Mouse (Mus musculus): ENCODE measurements around the gene Ntng1. TPM values are rescaled to one million over a fixed set of nuclear protein-coding genes. Genes with fewer than 3 reads are reported as not detected.

Ntng1 gene
- polyA plus RNA-seq, 1 experiment: 0.28 TPM

GRCm38 (mm10) chr3:110055433-110055832 is 88.4 kb downstream of the Ntng1 start:
- DNase-seq (ENCODE audit: low read depth): no peak

GRCm38 (mm10) chr3:110054125-110054524 is 89.7 kb downstream of the Ntng1 start:
- no peak for DNase-seq (ENCODE audit: low read depth)

GRCm38 (mm10) chr3:110048152-110048551 is 95.7 kb downstream of the Ntng1 start:
- DNase-seq (ENCODE audit: low read depth): no peak

- DNase-seq (ENCODE audit: low read depth): no peak
These were observed 97.1 kb downstream of the Ntng1 start for GRCm38 (mm10) chr3:110046750-110047149.

GRCm38 (mm10) chr3:110044209-110044608 is 99.6 kb downstream of the Ntng1 start:
- no peak for DNase-seq (ENCODE audit: low read depth)

GRCm38 (mm10) chr3:110043641-110044187 is 100.1 kb downstream of the Ntng1 start:
- DNase-seq (ENCODE audit: low read depth): no peak

GRCm38 (mm10) chr3:110022783-110023599 is 120.8 kb downstream of the Ntng1 start:
- DNase-seq (ENCODE audit: low read depth): no peak

GRCm38 (mm10) chr3:110010870-110011626 is 132.8 kb downstream of the Ntng1 start:
- DNase-seq (ENCODE audit: low read depth): no peak

GRCm38 (mm10) chr3:110010441-110010840 is 133.4 kb downstream of the Ntng1 start:
- no peak for DNase-seq (ENCODE audit: low read depth)

- no peak for DNase-seq (ENCODE audit: low read depth)
These were observed 143.5 kb downstream of the Ntng1 start for GRCm38 (mm10) chr3:110000349-110000748.

- DNase-seq (ENCODE audit: low read depth): no peak
These were observed 148.2 kb downstream of the Ntng1 start for GRCm38 (mm10) chr3:109995663-109996024.

GRCm38 (mm10) chr3:109994978-109995662 is 148.7 kb downstream of the Ntng1 start:
- DNase-seq (ENCODE audit: low read depth): no peak

- no peak for DNase-seq (ENCODE audit: low read depth)
These were observed 159.7 kb downstream of the Ntng1 start for GRCm38 (mm10) chr3:109984086-109984485.

- DNase-seq (ENCODE audit: low read depth): no peak
These were observed 166.2 kb downstream of the Ntng1 start for GRCm38 (mm10) chr3:109977614-109978013.

GRCm38 (mm10) chr3:109975106-109975505 is 168.7 kb downstream of the Ntng1 start:
- no peak for DNase-seq (ENCODE audit: low read depth)

GRCm38 (mm10) chr3:109971465-109971864 is 172.3 kb downstream of the Ntng1 start:
- DNase-seq (ENCODE audit: low read depth): no peak

GRCm38 (mm10) chr3:109970181-109970580 is 173.6 kb downstream of the Ntng1 start:
- DNase-seq (ENCODE audit: low read depth): no peak

GRCm38 (mm10) chr3:109962631-109963030 is 181.2 kb downstream of the Ntng1 start:
- no peak for DNase-seq (ENCODE audit: low read depth)

- peak; percentile 38 for DNase-seq (ENCODE audit: low read depth)
These were observed 200.9 kb downstream of the Ntng1 start for GRCm38 (mm10) chr3:109942960-109943359.

GRCm38 (mm10) chr3:109937634-109938033 is 206.2 kb downstream of the Ntng1 start:
- no peak for DNase-seq (ENCODE audit: low read depth)

GRCm38 (mm10) chr3:109936275-109936674 is 207.5 kb downstream of the Ntng1 start:
- DNase-seq (ENCODE audit: low read depth): no peak

GRCm38 (mm10) chr3:109932261-109932660 is 211.6 kb downstream of the Ntng1 start:
- no peak for DNase-seq (ENCODE audit: low read depth)
